Mouse (Mus musculus) natural killer cell, adult 2 months (primary cell): ENCODE data around the gene Icosl.
"Not testable (repeated sequence)": the region's sequence is repeated elsewhere in the genome, so short reads cannot be mapped to it uniquely, and the experiment has no call there.

Source experiments
- DNase-seq, 2 experiments: peaks; one replicate each; pipeline ENCODE4 v3.0.0; 2022; ENCODE audit warnings: low spot score in 2 of 2

Gene Icosl

DNA sequence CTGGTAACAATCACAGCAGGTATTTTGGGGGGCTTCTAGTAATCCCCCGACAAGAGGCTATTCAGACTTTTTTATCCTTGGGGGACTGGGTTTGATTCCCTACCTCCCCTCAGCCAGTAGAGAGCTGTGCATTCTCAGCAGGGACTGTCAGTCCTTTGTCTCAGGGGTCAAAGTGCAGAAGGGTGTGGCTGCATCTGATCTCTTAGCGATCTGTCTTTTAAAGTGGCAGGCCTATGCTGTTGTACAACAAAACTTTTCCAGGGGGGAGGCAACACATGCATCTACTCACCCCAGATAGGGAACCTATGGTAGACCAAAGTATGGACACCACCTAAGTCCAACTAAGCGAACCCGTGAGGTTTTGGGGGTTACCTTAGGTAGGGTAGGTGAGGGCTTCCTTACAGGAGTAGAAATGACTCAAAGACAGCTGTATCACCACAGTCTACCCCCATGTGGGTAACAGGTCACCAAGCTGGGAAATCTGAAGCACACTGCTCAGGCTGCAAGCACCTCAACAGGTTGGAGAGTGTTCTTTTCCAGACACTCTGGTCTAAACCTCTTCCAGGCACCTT is 45.5 kb downstream of the Icosl start:
- DNase-seq = no peak

DNA sequence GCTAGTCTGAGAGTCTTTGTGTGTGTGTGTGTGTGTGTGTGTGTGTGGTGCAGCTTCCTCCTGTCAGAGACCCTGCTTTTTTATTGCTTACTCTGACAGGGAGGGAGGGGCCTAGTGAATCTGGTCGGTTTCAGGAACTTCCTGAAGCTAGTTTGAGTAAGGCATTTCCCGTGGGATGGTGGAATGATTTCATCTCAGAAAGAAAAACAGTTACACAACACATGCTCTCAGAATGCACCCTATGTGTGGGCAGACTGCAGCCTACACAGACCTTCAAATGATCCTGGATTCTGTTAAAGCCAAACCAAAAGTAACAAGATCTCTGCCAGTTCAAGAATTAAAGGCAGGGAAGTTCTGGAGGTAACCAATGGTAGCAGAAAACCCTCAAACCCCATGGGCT is 46.1 kb downstream of the Icosl start:
- no peak for DNase-seq

DNA sequence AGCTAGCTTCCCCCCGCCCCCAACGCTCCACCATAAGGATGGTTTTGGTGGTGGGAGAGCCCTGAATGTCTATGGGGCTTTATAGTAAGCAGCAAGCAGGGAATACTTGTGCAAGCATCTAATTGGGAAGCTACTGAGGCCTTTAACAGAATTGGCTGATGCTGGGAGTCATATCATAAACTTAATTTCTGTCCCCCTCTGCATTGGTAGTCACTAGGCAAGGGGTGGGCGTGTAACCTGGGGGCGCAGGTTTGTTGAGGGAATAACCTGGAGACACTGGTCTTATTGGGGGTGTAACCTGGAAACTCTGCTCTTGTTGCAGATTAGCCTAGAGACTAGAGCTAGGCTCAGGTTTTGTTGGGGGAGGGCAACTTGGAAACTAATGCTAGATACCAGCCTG is 50.3 kb downstream of the Icosl start:
- no peak for DNase-seq

DNA sequence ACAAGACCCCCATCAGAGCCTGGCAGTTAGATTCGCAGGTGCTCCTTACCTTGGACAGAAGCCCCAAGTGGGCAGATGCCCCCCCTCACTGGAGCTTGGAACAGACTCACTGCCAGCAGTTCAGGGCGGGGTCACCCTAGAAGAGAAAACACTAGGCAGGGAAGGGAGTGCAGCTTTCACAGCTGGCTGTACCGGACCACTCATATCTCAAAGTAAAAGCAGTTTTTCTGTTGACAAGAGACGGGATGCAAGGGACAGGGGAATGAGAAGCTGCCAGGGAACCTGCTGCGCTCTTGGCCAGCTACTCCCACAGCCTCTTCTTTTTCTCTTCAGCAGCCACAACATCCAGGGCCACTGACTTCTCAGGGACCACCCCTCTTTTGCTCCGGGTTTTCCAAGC is 55.0 kb downstream of the Icosl start:
- DNase-seq = not testable (repeated sequence)

DNA sequence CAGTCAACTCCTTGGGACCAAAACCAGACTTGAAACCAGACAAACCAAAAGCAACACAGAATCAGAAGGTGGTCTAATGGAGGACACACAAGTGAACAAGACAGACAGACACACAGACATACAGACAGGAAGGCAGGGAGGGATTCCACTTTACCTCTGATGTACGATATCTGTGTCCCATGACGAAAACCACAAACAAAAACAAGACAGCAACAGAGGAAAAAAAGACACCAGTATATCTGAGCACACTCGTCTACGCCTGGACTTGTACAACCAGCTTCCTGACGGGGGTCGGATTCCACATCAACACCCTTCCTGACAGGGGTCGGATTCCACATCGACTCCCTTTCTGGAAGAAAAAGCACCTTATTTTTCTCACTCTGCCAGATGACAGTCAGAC is 56.0 kb downstream of the Icosl start:
- not testable (repeated sequence) for DNase-seq

DNA sequence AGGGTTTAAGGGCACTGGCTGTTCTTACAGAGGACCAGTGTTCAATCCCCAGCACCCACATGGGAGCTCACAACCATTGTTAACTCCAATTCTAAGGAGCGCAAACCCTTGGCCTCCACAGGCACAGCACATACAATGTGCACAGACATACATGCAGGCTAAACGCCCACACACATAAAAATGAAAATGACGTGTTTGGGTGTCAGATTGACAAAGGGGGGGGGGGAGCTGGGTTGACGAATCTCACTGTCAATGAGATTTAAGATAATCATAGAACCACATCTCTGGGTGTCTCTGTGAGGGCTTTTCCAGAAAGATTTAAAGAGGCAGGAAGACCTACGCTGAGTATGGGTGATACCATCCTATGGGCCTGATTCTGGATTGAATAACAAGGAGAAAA is 57.2 kb downstream of the Icosl start:
- no peak for DNase-seq

DNA sequence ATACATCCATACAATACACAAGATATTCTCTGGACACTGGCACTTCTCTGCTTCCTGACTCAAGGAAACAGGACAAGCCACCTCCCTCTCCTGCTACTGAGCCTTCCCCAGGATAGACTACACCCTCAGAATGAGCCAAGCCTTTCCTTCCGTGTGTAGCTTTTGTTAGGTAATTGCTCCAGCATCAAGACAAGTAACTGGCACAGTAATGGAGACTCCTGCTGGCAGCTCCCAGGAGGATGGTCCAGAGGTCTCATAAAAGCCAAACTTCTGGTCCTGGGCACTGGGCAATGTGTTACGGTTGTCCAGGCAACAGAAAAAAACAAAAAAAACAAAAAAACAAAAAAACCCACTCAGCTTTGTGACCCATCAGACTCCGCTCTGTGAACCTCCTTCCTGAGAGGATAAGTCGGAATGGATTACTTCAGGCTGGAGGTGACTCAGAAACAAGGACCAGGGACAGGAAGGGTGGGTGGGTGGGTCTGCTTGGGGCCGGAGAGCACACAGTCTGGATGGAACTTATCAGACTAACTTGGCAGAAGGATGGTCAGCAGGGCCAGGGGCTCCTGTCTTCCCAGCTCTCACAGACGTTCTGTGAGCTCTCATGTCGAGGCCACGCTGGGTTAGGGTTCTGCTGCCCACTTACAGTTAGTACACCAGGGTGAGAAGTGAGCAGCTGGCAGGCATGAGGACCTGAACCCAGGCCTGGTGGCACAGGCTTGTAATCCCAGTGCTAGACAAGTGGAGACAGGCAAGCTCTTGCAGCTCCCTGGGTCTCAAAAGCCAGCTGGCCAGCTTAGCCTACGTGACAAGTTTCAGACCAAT is 58.2 kb downstream of the Icosl start:
- DNase-seq = no peak

DNA sequence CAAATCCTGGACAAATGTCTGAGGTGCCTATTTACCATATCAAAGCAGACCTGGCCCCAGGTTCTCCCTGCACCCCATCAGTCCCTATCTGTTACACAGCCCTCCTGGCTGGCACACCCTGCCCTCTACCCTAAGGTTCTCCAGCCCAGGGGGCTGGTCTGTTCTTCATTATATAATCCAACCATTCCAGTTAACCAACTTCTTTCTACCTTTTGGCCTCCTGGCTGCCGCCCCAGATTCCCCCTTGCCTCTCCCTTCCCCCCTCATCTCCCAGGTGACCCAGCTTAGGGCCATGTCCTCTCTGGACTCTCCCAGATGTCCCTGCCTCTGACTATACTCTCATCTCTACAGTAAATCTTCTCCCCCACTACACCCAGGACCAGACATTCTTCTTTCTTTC is 58.8 kb downstream of the Icosl start:
- no peak for DNase-seq

DNA sequence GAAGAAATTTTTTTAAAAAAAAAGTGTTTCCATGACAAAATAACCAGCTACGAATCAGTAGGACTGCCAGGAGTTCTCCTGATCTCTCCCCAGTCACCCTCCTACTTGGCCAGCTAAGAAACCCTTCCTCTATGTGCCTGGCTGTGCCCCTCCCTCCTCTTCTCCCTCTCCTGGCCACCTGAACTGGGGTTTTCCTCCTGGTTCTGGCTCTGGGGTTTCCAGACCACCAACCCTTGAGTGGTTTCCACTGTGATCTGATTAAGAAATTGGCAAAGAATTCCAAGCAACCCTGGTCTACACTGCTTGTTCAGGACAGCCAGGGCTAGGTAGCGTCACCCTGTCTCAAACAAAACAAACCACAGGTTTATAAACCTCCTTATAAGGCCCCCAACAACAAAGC is 59.5 kb downstream of the Icosl start:
- DNase-seq = no peak

DNA sequence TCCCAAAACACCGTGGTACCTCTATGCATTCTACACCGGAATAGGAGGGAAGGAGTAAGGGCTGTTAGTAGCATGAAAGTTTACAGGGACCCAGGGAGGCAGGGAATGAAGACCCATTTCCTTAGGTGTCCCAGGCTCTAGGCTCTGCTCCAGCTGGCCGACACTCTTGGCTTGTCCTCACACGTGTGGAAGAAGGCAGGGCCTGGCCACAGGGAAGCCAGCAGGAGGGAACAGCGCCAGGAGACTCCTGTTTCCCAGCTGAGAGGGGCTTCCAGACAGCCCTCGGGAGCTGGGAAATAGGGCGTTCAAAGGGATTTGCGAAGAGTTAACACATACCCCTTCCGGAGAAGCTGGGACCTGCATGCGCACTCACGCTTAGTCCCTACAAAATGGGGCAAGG is 60.3 kb downstream of the Icosl start:
- no peak for DNase-seq

DNA sequence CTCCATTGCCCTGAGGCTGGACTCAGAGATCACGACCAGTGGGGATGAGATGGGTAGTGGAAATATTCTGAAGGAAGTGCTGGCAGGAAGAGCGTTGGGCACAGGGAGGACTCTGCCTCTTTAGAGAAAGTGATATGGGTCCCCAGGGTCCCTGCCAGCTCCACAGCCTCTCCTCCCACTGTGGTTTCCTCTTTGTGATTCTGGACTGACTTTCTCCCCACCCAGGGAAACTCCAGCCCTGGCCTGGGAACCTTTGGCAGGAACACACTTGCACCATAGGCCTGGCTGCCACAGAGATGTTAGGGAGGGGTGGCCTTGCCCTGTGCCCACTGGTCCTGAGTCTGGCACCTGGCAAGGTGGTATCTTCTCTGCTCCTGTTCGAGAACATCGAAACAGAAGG is 60.9 kb downstream of the Icosl start:
- no peak for DNase-seq
